Mouse (Mus musculus) cerebellum, adult 8-10 months (tissue): ENCODE measurements around the gene Farp1.

Source experiments
- DNase-seq: peaks from one replicate; pipeline ENCODE4 v3.0.0; 2022

Farp1 gene

GRCm38 (mm10) chr14:121229036-121229773 is 194.2 kb downstream of the Farp1 start:
- DNase-seq: no peak

GRCm38 (mm10) chr14:121231232-121231631 is 196.2 kb downstream of the Farp1 start:
- no peak for DNase-seq

GRCm38 (mm10) chr14:121234741-121235307 is 199.8 kb downstream of the Farp1 start:
- DNase-seq: no peak

GRCm38 (mm10) chr14:121236736-121237135 is 201.7 kb downstream of the Farp1 start:
- DNase-seq: no peak

GRCm38 (mm10) chr14:121238727-121239126 is 203.7 kb downstream of the Farp1 start:
- no peak for DNase-seq

GRCm38 (mm10) chr14:121239386-121239785 is 204.4 kb downstream of the Farp1 start:
- DNase-seq: no peak

- no peak for DNase-seq
Measured at GRCm38 (mm10) chr14:121244104-121244503, 209.1 kb downstream of the Farp1 start.

- DNase-seq: no peak
Measured at GRCm38 (mm10) chr14:121246048-121246731, 211.2 kb downstream of the Farp1 start.

GRCm38 (mm10) chr14:121247287-121247686 is 212.3 kb downstream of the Farp1 start:
- no peak for DNase-seq

- no peak for DNase-seq
Measured at GRCm38 (mm10) chr14:121248346-121248745, 213.3 kb downstream of the Farp1 start.

GRCm38 (mm10) chr14:121251099-121251498 is 216.1 kb downstream of the Farp1 start:
- no peak for DNase-seq

GRCm38 (mm10) chr14:121251708-121252107 is 216.7 kb downstream of the Farp1 start:
- DNase-seq: no peak

GRCm38 (mm10) chr14:121252542-121252941 is 217.5 kb downstream of the Farp1 start:
- no peak for DNase-seq

- no peak for DNase-seq
Measured at GRCm38 (mm10) chr14:121254869-121255268, 219.9 kb downstream of the Farp1 start.

GRCm38 (mm10) chr14:121255469-121255868 is 220.5 kb downstream of the Farp1 start:
- no peak for DNase-seq

- no peak for DNase-seq
Measured at GRCm38 (mm10) chr14:121256896-121257295, 221.9 kb downstream of the Farp1 start.

GRCm38 (mm10) chr14:121259332-121259731 is 224.3 kb downstream of the Farp1 start:
- no peak for DNase-seq

GRCm38 (mm10) chr14:121259789-121260188 is 224.8 kb downstream of the Farp1 start:
- peak; percentile 25 for DNase-seq

- DNase-seq: no peak
Measured at GRCm38 (mm10) chr14:121261229-121261879, 226.4 kb downstream of the Farp1 start.

- no peak for DNase-seq
Measured at GRCm38 (mm10) chr14:121262606-121263005, 227.6 kb downstream of the Farp1 start.

GRCm38 (mm10) chr14:121263912-121264311 is 228.9 kb downstream of the Farp1 start:
- DNase-seq: no peak

GRCm38 (mm10) chr14:121264453-121264852 is 229.5 kb downstream of the Farp1 start:
- no peak for DNase-seq

- no peak for DNase-seq
Measured at GRCm38 (mm10) chr14:121267801-121268200, 232.8 kb downstream of the Farp1 start.

GRCm38 (mm10) chr14:121270490-121270889 is 235.5 kb downstream of the Farp1 start:
- DNase-seq: no peak
